Mouse (Mus musculus): ENCODE results near the gene Mgat4d. TPM values are rescaled to one million over a fixed set of nuclear protein-coding genes. Genes with fewer than 3 reads are reported as not detected.
"Not testable (repeated sequence)": the region's sequence is repeated elsewhere in the genome, so short reads cannot be mapped to it uniquely, and the experiment has no call there.

Mgat4d gene
- not detected for total RNA-seq (2021)

DNA sequence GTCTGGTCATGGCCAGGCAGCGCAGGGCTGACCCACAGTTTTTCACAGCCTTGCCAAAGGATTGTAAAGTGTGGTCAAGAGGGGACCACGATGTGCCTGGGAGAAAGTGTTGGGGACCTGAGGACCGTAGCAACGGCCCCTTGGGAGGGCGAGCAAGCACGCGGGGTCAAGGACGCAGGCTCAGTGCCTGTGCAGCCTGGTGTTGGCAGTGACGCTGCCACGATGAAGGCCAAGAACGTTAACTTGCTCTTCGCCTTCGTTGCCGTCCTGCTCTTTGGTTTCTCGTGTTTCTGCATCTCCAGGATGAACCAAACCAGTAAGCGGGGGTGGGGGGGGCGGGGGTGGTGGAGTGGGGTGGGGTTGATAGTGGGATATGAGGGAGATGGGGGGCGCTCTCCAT is at the start of gene Mgat4d:
Gene Mgat4d, plus strand, starts transcription at position 209 of the 400 bp plus-strand sequence.
- intact Hi-C loops (cut with DNase I) = no loop called here
- DNase-seq = no peak

- intact Hi-C loops (cut with DNase I) = no loop called here
- no peak for DNase-seq
These were observed 48.1 kb upstream of the Mgat4d start for GRCm38 (mm10) chr8:83300135-83300534.

DNA sequence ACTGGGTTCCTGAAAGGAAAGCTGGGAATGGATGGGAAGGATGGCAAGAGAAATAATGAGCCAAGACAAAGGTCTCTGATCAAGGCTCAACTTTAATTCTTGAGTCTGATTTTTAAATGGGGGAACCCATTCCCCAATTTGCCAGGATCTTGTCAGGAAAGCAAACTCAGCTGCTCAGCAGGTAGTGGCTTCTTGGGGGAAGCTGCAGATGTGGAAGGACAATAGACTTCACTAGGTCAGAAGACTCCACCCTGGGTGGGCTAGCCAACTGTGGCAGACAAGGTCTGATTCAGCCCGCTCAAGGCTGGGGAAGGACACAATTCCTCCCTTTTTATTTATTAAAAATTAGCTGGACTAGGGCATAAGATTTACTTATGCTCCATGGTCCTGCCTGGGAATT is 43.3 kb upstream of the Mgat4d start:
- intact Hi-C loops (cut with DNase I) = no loop called here
- DNase-seq = no peak

DNA sequence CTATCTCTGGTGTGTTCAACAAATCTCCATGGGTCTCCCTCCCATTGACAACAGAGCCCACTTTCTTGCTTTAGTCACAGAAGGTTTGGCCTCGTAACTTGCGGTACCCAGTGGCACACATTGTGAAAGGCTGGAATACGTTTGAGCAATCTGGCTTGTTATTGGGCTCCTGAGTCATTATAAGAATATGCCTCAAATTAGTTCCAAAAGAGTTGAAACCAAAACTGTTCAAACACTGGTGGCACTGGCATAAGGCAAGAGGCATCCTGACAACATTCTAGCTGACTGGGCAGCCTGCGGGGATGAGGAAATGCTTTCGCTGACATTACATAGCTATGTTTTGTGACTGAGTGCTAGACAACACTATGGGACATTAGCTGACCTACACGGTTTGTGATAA is 38.4 kb upstream of the Mgat4d start:
- intact Hi-C loops (cut with DNase I) = no loop called here

GRCm38 (mm10) chr8:83315084-83315483 is 33.2 kb upstream of the Mgat4d start:
- DNase-seq; intact Hi-C loops (cut with DNase I): not testable (repeated sequence)

More for the DNA sequence above, 38.4 kb upstream of the Mgat4d start:
- no peak for DNase-seq

GRCm38 (mm10) chr8:83315691-83316090 is 32.6 kb upstream of the Mgat4d start:
- no peak for DNase-seq
- intact Hi-C loops (cut with DNase I) = no loop called here

GRCm38 (mm10) chr8:83320543-83320942 is 27.7 kb upstream of the Mgat4d start:
- intact Hi-C loops (cut with DNase I) = no loop called here

GRCm38 (mm10) chr8:83322374-83322773 is 25.9 kb upstream of the Mgat4d start:
- DNase-seq = no peak
- intact Hi-C loops (cut with DNase I) = no loop called here

More at GRCm38 (mm10) chr8:83320543-83320942, 27.7 kb upstream of the Mgat4d start:
- no peak for DNase-seq

DNA sequence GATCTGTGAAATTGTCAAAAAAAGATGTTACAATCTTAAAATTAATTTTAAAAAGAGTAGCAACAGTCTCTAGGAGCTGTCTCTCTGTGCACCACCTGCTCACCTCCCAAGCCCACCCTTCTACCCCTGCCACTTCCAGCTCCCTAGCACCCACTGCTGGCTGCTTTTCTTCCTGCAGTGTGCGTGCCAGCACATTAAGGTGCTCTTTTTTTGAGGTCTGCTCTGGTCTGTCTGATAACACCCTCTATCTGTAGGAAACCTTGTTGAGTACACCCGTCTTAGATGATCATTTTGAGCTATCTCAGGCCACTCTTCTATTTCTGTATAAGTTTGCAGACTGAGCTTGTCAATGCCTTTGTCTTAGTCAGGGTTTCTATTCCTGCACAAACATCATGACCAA is 25.2 kb upstream of the Mgat4d start:
- intact Hi-C loops (cut with DNase I) = no loop called here
- no peak for DNase-seq

DNA sequence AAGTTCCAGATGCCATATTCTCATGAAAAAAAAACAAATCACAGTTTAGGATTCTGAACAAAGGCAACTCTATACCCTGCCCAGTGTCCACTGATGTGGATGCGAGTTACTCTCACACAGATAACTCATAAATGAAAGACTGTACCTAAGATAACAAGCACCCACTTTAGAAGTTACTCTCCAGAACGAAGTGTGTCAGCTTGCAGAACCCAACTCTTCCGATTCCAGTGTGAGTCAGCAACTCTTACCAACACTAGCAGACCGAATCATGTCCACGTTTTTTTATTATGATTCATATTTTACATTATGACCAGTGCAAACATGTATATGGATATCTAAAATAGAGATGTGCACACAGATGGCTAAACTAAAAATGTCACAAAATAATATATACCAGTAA is 20.4 kb upstream of the Mgat4d start:
- intact Hi-C loops (cut with DNase I) = no loop called here
- no peak for DNase-seq

GRCm38 (mm10) chr8:83331567-83331898 is 16.7 kb upstream of the Mgat4d start:
- intact Hi-C loops (cut with DNase I) = no loop called here
- DNase-seq = peak; percentile 39

DNA sequence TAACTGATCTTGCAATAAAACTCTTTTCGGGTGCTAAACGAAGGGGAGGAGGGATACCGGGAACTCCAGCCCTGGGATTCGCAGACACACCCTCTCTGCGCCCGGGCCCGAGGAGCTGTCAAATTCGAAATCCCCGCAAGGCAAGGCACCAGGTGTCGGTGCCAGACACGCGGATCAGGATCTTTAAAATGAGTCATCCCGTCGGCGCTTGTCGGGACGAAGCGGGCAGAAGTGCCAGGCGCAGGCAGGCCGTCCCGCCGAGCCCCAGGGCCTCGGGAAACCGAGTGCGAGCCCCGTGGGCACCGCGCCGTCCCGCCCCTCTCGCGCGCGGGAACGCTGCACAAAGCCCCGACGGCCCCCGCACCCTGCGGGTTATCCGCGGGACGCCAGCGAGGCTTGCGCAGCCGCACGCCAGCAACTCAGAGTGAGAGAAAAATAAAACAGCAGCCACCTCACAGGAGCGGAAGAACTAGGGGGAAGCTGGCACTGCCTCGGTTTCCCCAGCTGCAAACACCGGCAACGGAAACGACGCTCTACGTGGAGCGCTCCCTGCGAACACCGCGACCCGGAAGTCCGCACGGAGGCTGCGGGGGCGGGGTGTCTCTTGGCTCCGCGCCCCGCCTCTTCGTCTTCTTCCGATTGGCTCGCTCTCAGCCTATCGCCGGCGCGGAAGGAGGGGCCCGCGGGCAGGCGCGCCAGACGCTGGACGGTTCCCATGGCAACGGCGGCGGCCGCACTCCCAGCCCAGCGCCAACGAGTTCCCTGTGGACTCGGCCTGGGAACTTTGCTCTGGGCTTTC is 16.2 kb upstream of the Mgat4d start, which contains the start of gene Elmod2:
Gene Elmod2, minus strand, starts transcription at position 588 of the 799 bp plus-strand sequence.
- peak; percentile 98 for DNase-seq
- intact Hi-C loops (cut with DNase I) = no loop called here

DNA sequence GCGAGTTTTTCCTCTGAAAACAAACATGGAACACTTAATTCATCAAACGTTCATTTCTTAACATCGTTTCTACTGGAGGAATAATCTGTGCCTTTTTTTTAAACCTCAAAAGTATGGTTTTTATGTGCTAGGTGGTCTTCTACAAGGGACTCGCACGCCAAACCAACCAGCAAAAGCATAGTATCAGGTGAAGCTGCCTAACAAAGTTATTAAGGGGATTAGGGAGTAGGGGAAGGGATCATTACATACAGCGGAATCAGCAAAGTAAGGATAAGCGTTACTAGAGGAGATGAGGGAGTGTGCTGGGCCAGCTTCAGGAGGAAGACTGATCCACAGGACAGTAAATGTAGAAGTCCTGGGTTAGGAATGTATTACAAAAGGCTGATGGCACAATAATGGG is 15.4 kb upstream of the Mgat4d start:
- DNase-seq = no peak
- intact Hi-C loops (cut with DNase I) = no loop called here

- intact Hi-C loops (cut with DNase I) = loop anchor here (2.0 kb wide), 1 partner anchor 241 kb away; no protein-coding TSS in a partner anchor
- DNase-seq = no peak
These were observed 6.2 kb upstream of the Mgat4d start for GRCm38 (mm10) chr8:83342076-83342475.

DNA sequence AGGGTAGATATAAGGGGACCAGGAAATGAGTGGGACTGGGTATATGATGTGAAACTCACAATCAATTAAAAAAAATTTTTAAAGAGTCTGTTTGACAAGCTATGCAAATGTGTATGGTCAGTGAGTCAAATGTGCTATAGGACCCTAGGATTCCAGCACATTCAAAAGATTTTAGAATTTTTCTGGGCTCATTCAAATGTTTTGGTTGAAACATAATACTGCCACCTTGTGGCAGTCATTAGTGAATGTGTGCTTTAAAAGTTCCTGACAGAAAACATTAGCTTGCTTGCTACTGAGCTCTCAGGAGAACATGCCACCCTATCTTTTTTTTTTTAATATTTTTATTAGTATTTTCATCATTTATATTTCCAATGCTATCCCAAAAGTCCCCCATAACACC is 5.6 kb upstream of the Mgat4d start:
- no peak for DNase-seq
- intact Hi-C loops (cut with DNase I) = loop anchor here (2.0 kb wide), 1 partner anchor 242 kb away; no protein-coding TSS in a partner anchor

GRCm38 (mm10) chr8:83351315-83351714 is 3.0 kb downstream of the Mgat4d start:
- no peak for DNase-seq
- intact Hi-C loops (cut with DNase I) = no loop called here

- DNase-seq = no peak
- intact Hi-C loops (cut with DNase I) = no loop called here
These were observed 15.0 kb downstream of the Mgat4d start for GRCm38 (mm10) chr8:83363156-83363769.

DNA sequence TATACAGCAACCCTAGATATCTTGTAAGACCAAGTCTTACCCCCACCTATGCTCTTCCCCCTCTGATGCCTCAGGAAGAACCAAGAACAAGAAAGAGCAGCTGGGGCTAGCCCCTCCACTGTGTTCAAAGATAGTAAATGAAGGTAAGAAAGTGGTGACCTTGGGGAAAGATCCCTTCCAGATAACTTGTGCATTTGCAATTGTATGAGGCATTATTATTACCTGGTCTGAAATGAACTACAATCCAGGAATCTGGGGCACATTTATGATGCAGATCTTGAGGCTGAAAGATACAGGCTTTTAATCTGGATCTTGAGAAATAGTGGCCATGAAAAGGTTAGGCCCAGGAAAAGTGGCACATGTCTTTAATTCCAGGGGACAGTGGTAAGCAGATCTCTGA is 29.0 kb downstream of the Mgat4d start:
- intact Hi-C loops (cut with DNase I) = no loop called here
- DNase-seq = no peak

DNA sequence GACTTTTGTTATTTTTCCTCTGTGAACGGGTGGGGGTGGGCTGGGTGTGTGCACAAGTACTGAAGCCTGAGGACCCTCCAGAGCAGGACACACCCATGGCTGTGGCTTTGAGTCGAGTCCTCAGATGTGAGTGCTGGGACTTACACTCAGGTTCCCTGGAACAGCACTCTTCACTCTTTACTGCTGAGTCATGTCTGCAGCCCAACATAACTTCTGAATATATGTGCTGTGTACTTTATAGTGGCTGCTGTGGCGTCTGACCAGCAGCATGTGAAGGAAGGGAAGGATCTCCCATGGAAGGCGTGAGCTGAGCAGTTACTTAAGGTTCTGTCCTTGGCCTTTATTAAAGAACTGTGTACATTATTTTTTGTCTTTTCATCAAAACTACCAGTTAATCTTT is 31.9 kb downstream of the Mgat4d start:
- no peak for DNase-seq
- intact Hi-C loops (cut with DNase I) = no loop called here

GRCm38 (mm10) chr8:83381016-83381415 is 32.7 kb downstream of the Mgat4d start:
- intact Hi-C loops (cut with DNase I) = no loop called here

DNA sequence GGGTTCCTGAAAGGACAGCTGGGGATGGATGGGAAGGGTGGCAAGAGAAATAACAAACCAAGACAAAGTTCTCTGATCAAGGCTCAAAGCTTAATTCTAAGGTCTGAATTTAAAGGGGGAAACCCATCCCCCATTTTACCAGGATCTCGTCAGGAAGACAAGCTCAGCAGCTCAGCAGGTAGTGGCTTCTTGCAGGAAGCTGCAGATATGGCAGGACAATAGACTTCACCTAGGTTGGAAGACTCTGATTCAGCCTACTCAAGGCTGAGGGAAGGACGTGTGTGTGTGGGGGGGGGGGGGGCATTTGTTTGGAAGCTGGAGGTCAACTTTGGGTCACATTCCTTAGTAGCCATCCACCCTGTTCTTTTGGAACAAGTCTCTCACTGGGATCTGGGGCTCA is 34.6 kb downstream of the Mgat4d start:
- intact Hi-C loops (cut with DNase I) = no loop called here

More at GRCm38 (mm10) chr8:83381016-83381415, 32.7 kb downstream of the Mgat4d start:
- DNase-seq = no peak

More for the DNA sequence above, 34.6 kb downstream of the Mgat4d start:
- no peak for DNase-seq
